Mouse (Mus musculus): Measurements from ENCODE around the gene Spty2d1. TPM values are rescaled to one million over a fixed set of nuclear protein-coding genes. Genes with fewer than 3 reads are reported as not detected.
A peak's percentile ranks its signal among the peaks of the same experiment; 100 is the strongest.

The Spty2d1 gene
- polyA plus RNA-seq, 1 experiment from 2014 or later = 11.8 TPM

DNA sequence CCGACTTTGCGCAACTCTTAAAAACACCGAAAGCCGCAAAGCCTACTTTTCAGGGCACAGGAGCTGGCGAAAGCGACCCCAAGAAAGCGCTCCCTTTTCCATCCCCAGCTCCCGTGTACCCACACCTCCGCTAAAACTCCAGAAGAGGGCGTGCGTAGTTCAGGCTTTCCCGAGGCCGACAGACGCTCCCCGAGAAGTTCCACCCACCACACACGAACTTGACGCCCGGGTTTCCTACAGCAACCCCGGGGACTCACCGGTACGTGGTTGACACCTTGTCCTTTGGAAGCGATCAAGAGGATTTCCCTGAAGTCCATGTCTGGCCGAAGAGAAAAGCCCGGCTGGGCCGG, 418 bp downstream of the Spty2d1 start:
- no peaks in the 10 kb centered on the region for H3K27me3 ChIP-seq (ENCODE audit: control insufficient read depth, insufficient read depth, low read length)
- ATAC-seq (ENCODE audit: low FRiP score, low TSS enrichment) = peak; percentile 79
- peak overlapping the region; percentile 71 for H3K4me2 ChIP-seq (replicated peaks; ENCODE audit: low read depth)
- no peak for DNase-seq (ENCODE audit: low spot score)
- TF ChIP-seq CTCF (IDR thresholded peaks at IDR 0.05; ENCODE audit: low read depth) = peak; percentile 75
- no peak for TF ChIP-seq EP300 (optimal IDR thresholded peaks at IDR 0.05)
- peak overlapping the region; percentile 82 for H3K9ac ChIP-seq (ENCODE audit: low read length)
- under 1% methylated on average over 25 of the region's 25 CpGs for WGBS
- H3K4me1 ChIP-seq (replicated peaks; ENCODE audit: control insufficient read depth, insufficient read depth) = peaks cover 2% of the 10 kb centered on the region; the same call in 1 of the 2 replicates
- H3K4me3 ChIP-seq (ENCODE audit: low read depth, low read length) = peak overlapping the region; percentile 74
- H3K27ac ChIP-seq (replicated peaks) = peak overlapping the region; percentile 97
- H3K9me3 ChIP-seq (ENCODE audit: control insufficient read depth, low read length) = no peaks in the 10 kb centered on the region
- H3K36me3 ChIP-seq (ENCODE audit: control insufficient read depth, insufficient read depth, low read length) = no peaks in the 10 kb centered on the region

DNA sequence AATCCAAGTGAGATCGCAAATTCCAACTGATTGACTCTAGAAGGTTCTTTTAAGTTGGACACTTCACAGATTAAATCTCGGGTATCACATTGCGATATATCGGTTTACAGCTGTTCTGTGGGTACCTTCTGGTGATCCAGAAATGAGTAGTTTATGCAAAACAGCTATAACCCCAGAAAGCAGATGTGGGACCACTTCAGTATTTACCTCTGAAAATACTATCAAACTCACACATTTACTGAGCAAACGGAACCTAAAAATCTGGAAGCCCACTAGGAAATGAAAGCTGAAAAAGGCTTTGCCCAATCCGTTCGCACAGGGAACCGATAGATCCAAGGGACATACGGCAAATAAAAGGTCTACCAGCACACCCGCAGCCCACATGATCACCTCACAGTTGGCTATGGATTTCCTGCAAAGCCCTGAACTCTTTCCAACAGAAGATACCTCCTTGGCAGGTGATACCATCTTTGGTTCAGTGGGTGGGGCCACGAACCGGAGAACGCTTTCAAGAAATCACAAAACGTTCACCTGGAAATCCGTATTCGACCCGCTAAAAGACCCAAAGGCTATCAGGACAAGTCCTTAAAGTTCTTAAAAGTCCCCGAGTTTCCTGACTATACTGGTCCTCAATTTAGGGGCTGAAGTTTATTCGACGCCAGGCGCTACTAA, 966 bp downstream of the Spty2d1 start:
- ATAC-seq (ENCODE audit: low FRiP score, low TSS enrichment) (no peak), DNase-seq (ENCODE audit: low spot score) (no peak)
- peak overlapping the region; percentile 74 for H3K4me3 ChIP-seq (ENCODE audit: low read depth, low read length)
- WGBS = 10% methylated on average over 21 of the region's 21 CpGs
- no peaks in the 10 kb centered on the region for H3K27me3 ChIP-seq (ENCODE audit: control insufficient read depth, insufficient read depth, low read length)
- H3K27ac ChIP-seq (replicated peaks) = peak overlapping the region; percentile 97
- H3K9ac ChIP-seq (ENCODE audit: low read length) = peak overlapping the region; percentile 82
- TF ChIP-seq CTCF (IDR thresholded peaks at IDR 0.05; ENCODE audit: low read depth) (no peak), EP300 (optimal IDR thresholded peaks at IDR 0.05) (no peak)
- peaks cover 2% of the 10 kb centered on the region; the same call in 1 of the 2 replicates for H3K4me1 ChIP-seq (replicated peaks; ENCODE audit: control insufficient read depth, insufficient read depth)
- H3K36me3 ChIP-seq (ENCODE audit: control insufficient read depth, insufficient read depth, low read length) = no peaks in the 10 kb centered on the region
- H3K4me2 ChIP-seq (replicated peaks; ENCODE audit: low read depth) = peak overlapping the region; percentile 71
- no peaks in the 10 kb centered on the region for H3K9me3 ChIP-seq (ENCODE audit: control insufficient read depth, low read length)

DNA sequence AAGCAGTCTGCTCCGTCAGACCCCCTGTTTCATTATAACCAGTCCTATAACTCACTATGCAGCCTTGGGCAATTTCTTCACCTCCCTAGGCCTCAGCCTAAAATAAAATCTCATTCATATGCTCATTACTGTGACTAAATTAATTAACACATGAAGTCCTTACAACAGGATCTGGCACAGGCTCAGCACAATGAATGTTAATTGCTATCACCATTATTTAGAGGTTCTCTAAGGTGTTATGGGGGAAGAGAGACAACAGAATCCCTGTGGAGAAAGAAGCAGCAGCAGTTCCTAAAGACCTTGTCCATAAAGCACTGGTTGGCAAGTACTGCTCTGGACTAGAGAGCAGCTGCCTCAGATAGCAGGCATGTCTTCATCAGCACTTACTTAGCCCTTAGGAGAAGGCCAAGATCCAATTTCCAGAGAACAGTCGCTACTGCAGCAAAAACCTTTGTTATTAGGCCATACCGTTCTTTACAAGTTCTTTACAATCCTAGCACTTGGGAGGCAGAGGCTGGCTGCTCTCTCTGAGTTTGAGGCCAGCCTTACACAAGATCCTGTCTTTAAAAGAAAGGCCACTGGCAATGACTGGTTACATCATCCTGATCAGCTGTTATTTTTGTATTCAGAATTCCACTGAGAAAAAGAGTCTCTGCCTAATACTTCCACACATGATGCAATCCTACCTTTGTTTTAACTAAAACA, 4.6 kb downstream of the Spty2d1 start:
- TF ChIP-seq EP300 (optimal IDR thresholded peaks at IDR 0.05) = no peak
- no peaks in the 10 kb centered on the region for H3K27me3 ChIP-seq (ENCODE audit: control insufficient read depth, insufficient read depth, low read length)
- H3K4me2 ChIP-seq (replicated peaks; ENCODE audit: low read depth) = no peak overlapping the region
- no peak overlapping the region for H3K4me3 ChIP-seq (ENCODE audit: low read depth, low read length)
- H3K9ac ChIP-seq (ENCODE audit: low read length) = no peak overlapping the region
- DNase-seq (ENCODE audit: low spot score) (no peak), ATAC-seq (ENCODE audit: low FRiP score, low TSS enrichment) (no peak)
- H3K27ac ChIP-seq (replicated peaks) = no peak overlapping the region
- H3K9me3 ChIP-seq (ENCODE audit: control insufficient read depth, low read length) = no peaks in the 10 kb centered on the region
- WGBS = 59% methylated on average over 3 of the region's 3 CpGs
- H3K4me1 ChIP-seq (replicated peaks; ENCODE audit: control insufficient read depth, insufficient read depth) = peaks cover 3% of the 10 kb centered on the region; the same call in 1 of the 2 replicates
- no peaks in the 10 kb centered on the region; the same call in 1 of the 2 replicates for H3K36me3 ChIP-seq (ENCODE audit: control insufficient read depth, insufficient read depth, low read length)

DNA sequence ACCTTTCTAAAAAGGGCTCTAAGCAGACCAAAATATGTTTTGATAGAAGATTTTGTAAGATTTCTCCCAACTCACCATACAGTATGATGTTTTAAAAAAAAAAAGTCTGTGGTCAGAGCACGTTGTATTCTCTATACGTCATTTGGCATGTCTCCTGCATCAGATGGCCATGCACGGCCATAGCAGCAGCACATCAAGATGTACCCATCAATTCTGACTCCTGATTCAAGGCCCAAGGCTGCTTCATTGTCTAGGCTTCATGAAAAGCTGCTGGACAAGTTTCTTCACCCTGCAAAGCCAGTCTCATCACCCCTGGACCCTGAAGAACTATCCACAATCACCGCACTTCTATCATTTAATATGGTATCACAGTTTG, 6.3 kb downstream of the Spty2d1 start:
- peaks cover 3% of the 10 kb centered on the region; the same call in 1 of the 2 replicates for H3K4me1 ChIP-seq (replicated peaks; ENCODE audit: control insufficient read depth, insufficient read depth)
- H3K4me2 ChIP-seq (replicated peaks; ENCODE audit: low read depth) = no peak overlapping the region
- H3K36me3 ChIP-seq (ENCODE audit: control insufficient read depth, insufficient read depth, low read length) = peaks cover 7% of the 10 kb centered on the region
- TF ChIP-seq EP300 (optimal IDR thresholded peaks at IDR 0.05) (no peak), CTCF (IDR thresholded peaks at IDR 0.05; ENCODE audit: low read depth) (no peak)
- ATAC-seq (ENCODE audit: low FRiP score, low TSS enrichment) = no peak
- peak overlapping the region; percentile 35; the same call in 1 of the 2 replicates for H3K27ac ChIP-seq (replicated peaks)
- no peak overlapping the region for H3K4me3 ChIP-seq (ENCODE audit: low read depth, low read length)
- H3K27me3 ChIP-seq (ENCODE audit: control insufficient read depth, insufficient read depth, low read length) = no peaks in the 10 kb centered on the region
- no peak overlapping the region for H3K9ac ChIP-seq (ENCODE audit: low read length)
- no peak for DNase-seq (ENCODE audit: low spot score)
- 41% methylated on average over 4 of the region's 4 CpGs for WGBS
- no peaks in the 10 kb centered on the region for H3K9me3 ChIP-seq (ENCODE audit: control insufficient read depth, low read length)

DNA sequence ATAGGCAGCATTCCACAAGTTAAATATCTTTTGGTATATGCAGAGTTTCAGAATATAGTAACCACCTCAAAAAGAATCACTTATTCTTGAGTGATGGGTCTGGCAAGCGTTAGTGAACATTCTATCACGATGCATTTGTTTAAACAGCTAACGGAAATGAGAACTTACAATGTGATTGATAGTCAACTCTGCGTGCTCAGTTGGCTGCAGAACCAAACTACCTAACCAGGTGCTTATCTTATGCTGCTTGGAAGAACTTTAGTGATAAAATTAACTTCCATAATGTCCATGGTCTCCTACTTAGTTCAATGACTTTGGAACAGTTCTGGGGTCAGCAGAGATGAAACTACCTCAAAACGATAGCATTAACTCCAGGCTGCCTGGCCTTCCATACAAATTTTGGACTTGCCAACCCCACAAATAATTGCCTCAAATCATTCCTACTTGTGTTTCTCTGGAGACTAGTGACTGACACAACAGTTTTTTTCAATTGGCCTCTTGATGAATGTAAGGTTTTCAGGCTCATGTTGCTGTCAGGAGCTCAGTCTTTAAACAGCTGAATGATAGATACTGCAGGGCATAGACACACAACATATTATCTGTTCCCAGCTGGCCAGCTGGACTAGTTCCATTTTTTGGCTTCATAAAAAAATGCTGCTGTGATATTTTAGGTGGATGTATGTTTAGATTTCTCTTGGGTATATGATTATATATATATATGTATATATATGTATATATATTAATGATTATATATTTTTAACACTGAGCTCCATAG, 6.9 kb downstream of the Spty2d1 start:
- H3K36me3 ChIP-seq (ENCODE audit: control insufficient read depth, insufficient read depth, low read length) = peaks cover 7% of the 10 kb centered on the region
- no peaks in the 10 kb centered on the region for H3K9me3 ChIP-seq (ENCODE audit: control insufficient read depth, low read length)
- no peak for ATAC-seq (ENCODE audit: low FRiP score, low TSS enrichment)
- 14% methylated on average over 5 of the region's 5 CpGs for WGBS
- no peak overlapping the region for H3K4me3 ChIP-seq (ENCODE audit: low read depth, low read length)
- no peak overlapping the region for H3K27ac ChIP-seq (replicated peaks)
- H3K9ac ChIP-seq (ENCODE audit: low read length) = no peak overlapping the region
- no peaks in the 10 kb centered on the region for H3K27me3 ChIP-seq (ENCODE audit: control insufficient read depth, insufficient read depth, low read length)
- DNase-seq (ENCODE audit: low spot score) = no peak
- H3K4me2 ChIP-seq (replicated peaks; ENCODE audit: low read depth) = no peak overlapping the region
- peaks cover 3% of the 10 kb centered on the region; the same call in 1 of the 2 replicates for H3K4me1 ChIP-seq (replicated peaks; ENCODE audit: control insufficient read depth, insufficient read depth)
- no peak for TF ChIP-seq EP300 (optimal IDR thresholded peaks at IDR 0.05)
- no peak for TF ChIP-seq CTCF (IDR thresholded peaks at IDR 0.05; ENCODE audit: low read depth)

All from stomach, postnatal 0 days (tissue).